Mouse (Mus musculus): ENCODE data around the gene Gpx3. TPM values are rescaled to one million over a fixed set of nuclear protein-coding genes. Genes with fewer than 3 reads are reported as not detected.
"Not testable (repeated sequence)": the region's sequence is repeated elsewhere in the genome, so short reads cannot be mapped to it uniquely, and the experiment has no call there.

Gpx3 gene
- 28.5 and 30.5 TPM in 2 replicates for total RNA-seq (2014; rRNA removed)
- polyA plus RNA-seq (2015; fragmentation: Nextera tagmentation; extraction: Ambion mirVana): 78.0 and 78.1 TPM in 2 replicates

DNA sequence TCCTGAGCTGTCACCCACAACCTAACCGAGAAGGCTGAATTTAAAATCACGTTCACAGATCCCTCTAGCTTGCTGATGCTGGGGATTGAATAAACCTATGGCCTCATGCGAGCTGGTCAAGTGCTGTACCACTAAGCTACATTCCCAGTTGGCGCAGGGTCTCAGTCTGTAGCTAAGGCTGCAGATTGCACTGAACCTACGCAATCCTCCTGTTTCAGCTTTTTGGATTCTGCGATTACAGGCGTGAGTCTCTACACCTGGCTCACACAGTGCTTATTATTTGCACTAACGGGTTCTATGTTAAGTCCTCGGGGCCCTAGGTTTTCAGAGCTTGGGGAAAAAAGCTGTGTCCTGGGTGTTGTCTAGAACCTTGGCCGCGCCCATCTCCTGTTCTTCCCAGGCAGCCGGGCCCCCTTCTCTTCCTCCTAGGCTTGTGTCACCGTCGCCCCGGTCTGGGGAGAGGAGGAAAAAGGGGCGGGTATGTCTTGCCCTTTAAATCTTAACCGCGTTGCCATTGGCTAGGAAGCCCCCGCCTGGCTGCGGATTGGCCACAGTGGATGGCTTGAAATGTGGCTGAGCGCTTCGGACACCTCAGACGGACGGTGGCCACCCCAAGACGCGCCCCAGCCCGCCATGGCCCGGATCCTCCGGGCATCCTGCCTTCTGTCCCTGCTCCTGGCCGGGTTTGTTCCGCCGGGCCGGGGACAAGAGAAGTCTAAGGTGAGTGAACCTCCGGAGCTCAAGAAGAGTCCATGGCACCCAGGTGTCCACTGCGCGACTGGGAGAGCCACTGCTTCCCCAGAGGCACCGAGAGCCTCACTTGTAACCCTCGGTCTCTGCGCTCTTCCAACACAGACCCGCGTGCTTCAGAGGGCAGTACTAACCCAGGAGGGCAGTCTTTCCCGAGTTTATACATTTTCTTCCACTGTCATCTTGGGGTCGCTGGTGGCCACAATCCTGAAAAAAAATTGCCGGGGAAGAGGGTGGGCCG, at the start of gene Gpx3:
Gene Gpx3, plus strand, starts transcription at position 121 of the 991 bp plus-strand sequence.
- no peaks in the 10 kb centered on the region for H3K36me3 ChIP-seq (ENCODE audit: insufficient read depth, low read length)
- no peaks in the 10 kb centered on the region for H3K27me3 ChIP-seq (ENCODE audit: insufficient read depth, low read length)
- peak; percentile 81 for DNase-seq (ENCODE audit: low spot score)
- 14% methylated on average over 45 of the region's 45 CpGs for WGBS
- peaks cover 5% of the 10 kb centered on the region for H3K4me1 ChIP-seq (ENCODE audit: insufficient read depth, low read length)
- H3K4me3 ChIP-seq (ENCODE audit: low read length): peak within 1 kb of the TSS; percentile 50
- no peak within 1 kb of the TSS for H3K27ac ChIP-seq
- H3K9ac ChIP-seq (replicated peaks; ENCODE audit: low read length): peak within 1 kb of the TSS; percentile 40
- H3K9me3 ChIP-seq (ENCODE audit: low read length): no peaks in the 10 kb centered on the region
- peak within 1 kb of the TSS; percentile 92 for H3K4me2 ChIP-seq (ENCODE audit: low read depth, low read length)
- TF ChIP-seq CTCF (IDR thresholded peaks at IDR 0.05; ENCODE audit: low read depth): no peak
- peak; percentile 92 for ATAC-seq

DNA sequence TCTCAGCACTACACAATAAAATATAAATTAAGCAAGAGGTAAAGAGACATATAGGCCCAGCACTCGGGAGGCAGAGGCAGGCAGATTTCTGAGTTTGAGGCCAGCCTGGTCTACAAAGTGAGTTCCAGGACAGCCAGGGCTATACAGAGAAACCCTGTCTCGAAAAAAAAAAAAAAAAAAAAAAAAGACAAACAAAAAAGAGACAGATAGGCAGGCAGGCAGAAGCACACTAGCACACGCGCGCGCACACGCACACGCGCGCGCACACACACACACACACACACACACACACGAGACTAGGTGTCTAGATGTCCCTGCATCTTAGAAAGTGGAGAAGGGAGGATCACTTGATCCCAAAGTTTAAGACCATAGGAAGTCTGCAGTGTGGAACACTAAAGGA, 43.4 kb upstream of the Gpx3 start:
- not testable (repeated sequence) for DNase-seq (ENCODE audit: low spot score); H3K9me3 ChIP-seq (ENCODE audit: low read length); H3K27me3 ChIP-seq (ENCODE audit: insufficient read depth, low read length); ATAC-seq; H3K9ac ChIP-seq (replicated peaks; ENCODE audit: low read length); H3K4me3 ChIP-seq (ENCODE audit: low read length); H3K36me3 ChIP-seq (ENCODE audit: insufficient read depth, low read length); H3K27ac ChIP-seq; H3K4me1 ChIP-seq (ENCODE audit: insufficient read depth, low read length); H3K4me2 ChIP-seq (ENCODE audit: low read depth, low read length)
- 98% methylated on average over 11 of the region's 12 CpGs for WGBS

DNA sequence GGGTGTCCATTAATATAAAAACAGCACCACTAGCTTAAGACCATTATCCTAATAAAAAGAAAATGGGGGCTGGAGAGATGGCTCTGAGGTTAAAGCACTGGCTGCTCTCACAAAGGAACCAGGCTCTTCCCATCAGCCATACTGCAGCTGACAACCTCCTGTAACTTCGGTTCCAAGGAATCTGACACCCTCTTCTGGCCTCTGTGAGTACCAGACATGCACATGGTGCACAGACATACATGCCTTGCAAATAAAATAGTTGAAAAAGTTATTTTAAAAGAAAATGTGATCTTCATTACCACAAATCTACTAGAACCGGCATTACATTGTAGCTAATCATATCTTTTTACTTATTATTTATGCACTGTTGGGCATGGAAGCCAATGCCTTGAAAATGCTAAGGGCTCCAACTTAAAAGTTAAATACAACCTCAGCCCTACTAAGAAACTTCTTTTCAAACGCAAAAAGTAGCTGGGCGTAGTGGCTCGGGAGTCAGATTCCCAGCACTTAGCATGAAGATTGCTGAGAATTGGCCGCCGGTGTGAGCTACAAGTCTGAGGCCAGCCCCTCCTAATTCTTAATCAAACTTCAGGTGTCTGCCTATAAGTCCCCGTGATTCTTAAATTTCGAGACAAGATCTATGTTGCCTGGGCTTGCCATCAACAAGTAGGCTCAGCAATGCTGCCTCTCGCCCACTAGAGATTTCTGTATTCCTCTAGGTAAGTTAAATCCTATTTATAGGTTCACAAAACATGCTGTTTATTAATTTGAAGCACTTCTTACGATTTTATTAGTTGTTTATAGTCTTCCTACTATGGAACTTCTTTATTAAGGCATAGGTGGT, 42.7 kb upstream of the Gpx3 start:
- DNase-seq (ENCODE audit: low spot score): peak; percentile 61
- 21% methylated on average over 11 of the region's 11 CpGs for WGBS

DNA sequence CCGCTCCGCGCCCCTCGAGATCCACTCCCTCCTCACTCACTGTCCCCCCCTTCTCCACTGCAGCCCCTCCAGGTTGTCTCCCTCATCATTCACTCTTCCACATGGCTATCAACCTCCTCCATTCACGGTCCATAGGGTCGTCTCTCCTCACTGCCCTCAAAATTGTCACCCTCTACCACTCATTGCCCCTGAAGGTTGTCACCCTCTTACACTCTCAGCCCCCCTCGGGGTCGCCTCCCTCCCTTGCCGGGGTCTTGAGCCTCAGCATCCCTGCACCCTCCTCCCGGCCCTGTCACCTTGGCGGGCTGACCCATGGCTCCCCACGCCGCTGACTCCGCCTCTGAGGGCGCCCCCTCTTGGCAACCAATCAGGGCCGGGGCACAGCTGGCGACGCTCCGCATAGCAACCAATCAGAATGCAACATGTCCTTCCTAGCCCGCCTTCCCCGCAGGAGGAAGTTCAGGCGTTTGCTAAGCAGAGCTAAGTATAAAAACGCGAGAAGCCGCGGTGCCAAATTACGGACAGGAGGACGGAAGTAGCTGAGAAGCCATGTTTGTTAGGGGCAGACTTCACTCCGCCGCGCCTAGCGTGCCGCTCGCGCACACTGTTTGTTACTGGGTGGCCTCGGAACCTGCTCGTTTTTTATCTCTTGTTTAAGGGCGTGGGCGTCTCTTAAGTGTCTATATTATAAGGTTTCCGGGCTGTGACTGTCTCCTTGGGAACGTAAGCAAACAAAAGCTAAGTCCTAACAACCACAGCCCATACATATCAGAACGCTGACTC, 41.8 kb upstream of the Gpx3 start, which contains the start of gene Lyrm7:
Gene Lyrm7, minus strand, starts transcription at position 661 of the 783 bp plus-strand sequence.
- peak; percentile 99 for ATAC-seq
- under 1% methylated on average over 42 of the region's 42 CpGs for WGBS

More for the DNA sequence above, 42.7 kb upstream of the Gpx3 start:
- ATAC-seq: no peak
- Histone ChIP-seq H3K27me3 (ENCODE audit: insufficient read depth, low read length) (no peaks in the 10 kb centered on the region), H3K36me3 (ENCODE audit: insufficient read depth, low read length) (no peaks in the 10 kb centered on the region), H3K9ac (replicated peaks; ENCODE audit: low read length) (peak overlapping the region; percentile 70), H3K27ac (peak overlapping the region; percentile 91), H3K4me2 (ENCODE audit: low read depth, low read length) (peak overlapping the region; percentile 90), H3K9me3 (ENCODE audit: low read length) (no peaks in the 10 kb centered on the region), H3K4me3 (ENCODE audit: low read length) (peak overlapping the region; percentile 57), H3K4me1 (ENCODE audit: insufficient read depth, low read length) (no peaks in the 10 kb centered on the region; the same call in 1 of the 2 replicates)
- TF ChIP-seq CTCF (IDR thresholded peaks at IDR 0.05; ENCODE audit: low read depth): peak; percentile 68

DNA sequence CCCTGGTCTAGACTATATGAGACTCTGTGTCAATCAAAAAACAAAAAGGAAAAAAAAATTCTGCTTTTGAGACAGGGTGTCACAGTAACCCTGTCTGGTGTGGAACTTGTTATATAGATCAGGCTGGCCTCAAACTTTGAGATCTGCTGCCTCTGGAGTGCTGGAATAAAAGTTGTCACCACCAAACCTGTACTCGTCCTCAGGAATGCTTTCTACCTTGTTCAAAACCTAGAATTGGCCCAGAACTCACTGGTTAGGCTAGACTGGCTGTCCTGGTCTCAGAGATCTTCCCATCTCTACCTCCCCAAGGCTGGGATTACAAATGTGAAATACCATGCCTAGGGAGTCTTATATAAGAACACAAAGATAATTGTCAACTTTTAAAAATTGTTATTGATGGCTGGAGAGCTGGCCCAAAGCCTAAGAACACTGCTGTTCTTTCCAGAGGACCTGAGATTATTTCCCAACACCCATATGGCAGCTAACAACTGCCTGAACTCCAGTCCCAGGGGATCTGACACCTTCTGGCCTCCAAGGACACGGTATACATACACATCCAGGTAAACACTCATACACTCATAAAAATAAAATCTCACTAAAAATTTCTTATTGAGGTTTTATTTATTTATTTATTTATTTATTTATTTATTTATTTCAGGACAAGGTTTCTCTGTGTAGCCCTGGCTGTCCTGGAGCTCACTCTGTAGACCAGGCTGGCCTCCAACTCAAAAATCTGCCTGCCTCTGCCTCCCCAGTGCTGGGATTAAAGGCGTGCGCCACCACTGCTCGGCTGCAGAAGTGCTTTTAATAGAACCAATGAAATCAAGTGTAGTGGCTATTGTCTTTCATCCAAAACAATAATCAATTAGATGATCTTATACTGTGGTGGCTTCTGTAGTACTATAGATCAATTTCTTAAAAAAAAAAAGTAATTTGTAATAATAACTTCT, 40.5 kb upstream of the Gpx3 start:
- no peak for TF ChIP-seq CTCF (IDR thresholded peaks at IDR 0.05; ENCODE audit: low read depth)
- H3K4me3 ChIP-seq (ENCODE audit: low read length): 0 out of 2 replicates have a peak overlapping the region, but pooled peaks have one; percentile 57
- ATAC-seq (no peak), DNase-seq (ENCODE audit: low spot score) (no peak)
- H3K27me3 ChIP-seq (ENCODE audit: insufficient read depth, low read length): no peaks in the 10 kb centered on the region
- no peaks in the 10 kb centered on the region; the same call in 1 of the 2 replicates for H3K4me1 ChIP-seq (ENCODE audit: insufficient read depth, low read length)
- H3K36me3 ChIP-seq (ENCODE audit: insufficient read depth, low read length): no peaks in the 10 kb centered on the region
- WGBS: 91% methylated on average over 5 of the region's 5 CpGs
- no peak overlapping the region for H3K9ac ChIP-seq (replicated peaks; ENCODE audit: low read length)
- H3K4me2 ChIP-seq (ENCODE audit: low read depth, low read length): peak overlapping the region; percentile 90; the same call in 1 of the 2 replicates
- no peaks in the 10 kb centered on the region for H3K9me3 ChIP-seq (ENCODE audit: low read length)
- H3K27ac ChIP-seq: no peak overlapping the region

More for the DNA sequence above, 41.8 kb upstream of the Gpx3 start, which contains the start of gene Lyrm7:
- Histone ChIP-seq H3K4me3 (ENCODE audit: low read length) (peak within 1 kb of the TSS; percentile 57), H3K4me1 (ENCODE audit: insufficient read depth, low read length) (no peaks in the 10 kb centered on the region; the same call in 1 of the 2 replicates), H3K9me3 (ENCODE audit: low read length) (no peaks in the 10 kb centered on the region), H3K27ac (peak within 1 kb of the TSS; percentile 91), H3K27me3 (ENCODE audit: insufficient read depth, low read length) (no peaks in the 10 kb centered on the region), H3K36me3 (ENCODE audit: insufficient read depth, low read length) (no peaks in the 10 kb centered on the region), H3K4me2 (ENCODE audit: low read depth, low read length) (peak within 1 kb of the TSS; percentile 90), H3K9ac (replicated peaks; ENCODE audit: low read length) (peak within 1 kb of the TSS; percentile 70)
- TF ChIP-seq CTCF (IDR thresholded peaks at IDR 0.05; ENCODE audit: low read depth): peak; percentile 47
- DNase-seq (ENCODE audit: low spot score): peak; percentile 99

Data from hindbrain, postnatal 0 days (tissue).